Mouse (Mus musculus): ENCODE results near the gene Hoxc12.

Hoxc12 gene

GRCm38 (mm10) chr15:102963671-102964640 is 27.4 kb downstream of the Hoxc12 start:
- no peak for DNase-seq (ENCODE audit: low spot score in 2 of 2)

DNA sequence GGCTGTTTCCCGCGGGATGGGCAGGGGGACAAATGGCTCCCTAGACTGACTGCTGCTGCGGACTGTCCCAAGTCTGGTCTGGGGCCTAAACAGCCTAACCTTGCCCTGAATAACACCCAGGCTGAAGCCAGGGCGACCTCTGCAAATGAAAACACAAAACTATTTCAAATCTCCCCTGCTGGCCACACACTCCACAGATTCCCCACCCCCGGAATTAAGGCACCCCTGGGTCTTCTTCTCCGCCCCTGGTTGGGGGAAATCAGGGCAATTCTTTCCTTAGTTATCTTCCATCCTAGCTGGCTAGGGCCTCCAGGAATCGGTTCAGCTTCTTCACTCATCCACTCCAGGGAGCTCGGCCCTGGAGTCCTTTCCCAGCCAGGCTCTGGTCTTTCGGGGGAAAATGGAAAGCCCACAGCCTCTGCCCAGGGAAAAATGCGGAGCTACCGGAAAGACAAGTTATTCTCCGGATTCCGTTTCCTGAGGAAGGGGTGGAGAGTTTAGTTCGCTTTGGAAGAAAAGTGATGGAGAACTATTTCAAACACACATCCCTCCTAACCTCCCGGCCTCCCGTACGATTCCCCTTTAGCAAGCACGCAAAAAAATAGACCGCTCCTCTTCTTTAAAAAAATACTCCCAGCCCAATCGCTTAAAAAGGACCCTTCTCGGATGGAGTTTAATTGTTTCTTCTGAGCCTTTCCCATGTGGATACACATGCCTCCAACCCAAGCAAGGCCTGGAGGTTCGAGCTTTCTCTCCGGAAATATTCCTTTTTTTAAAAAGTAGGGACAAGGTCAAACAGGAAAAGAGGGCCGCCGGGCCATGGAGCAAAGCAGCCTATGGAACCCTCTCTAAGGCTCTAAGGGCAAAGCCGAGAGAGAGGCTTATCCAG is 28.7 kb downstream of the Hoxc12 start:
- no peak for DNase-seq (ENCODE audit: low spot score in 2 of 2)

DNA sequence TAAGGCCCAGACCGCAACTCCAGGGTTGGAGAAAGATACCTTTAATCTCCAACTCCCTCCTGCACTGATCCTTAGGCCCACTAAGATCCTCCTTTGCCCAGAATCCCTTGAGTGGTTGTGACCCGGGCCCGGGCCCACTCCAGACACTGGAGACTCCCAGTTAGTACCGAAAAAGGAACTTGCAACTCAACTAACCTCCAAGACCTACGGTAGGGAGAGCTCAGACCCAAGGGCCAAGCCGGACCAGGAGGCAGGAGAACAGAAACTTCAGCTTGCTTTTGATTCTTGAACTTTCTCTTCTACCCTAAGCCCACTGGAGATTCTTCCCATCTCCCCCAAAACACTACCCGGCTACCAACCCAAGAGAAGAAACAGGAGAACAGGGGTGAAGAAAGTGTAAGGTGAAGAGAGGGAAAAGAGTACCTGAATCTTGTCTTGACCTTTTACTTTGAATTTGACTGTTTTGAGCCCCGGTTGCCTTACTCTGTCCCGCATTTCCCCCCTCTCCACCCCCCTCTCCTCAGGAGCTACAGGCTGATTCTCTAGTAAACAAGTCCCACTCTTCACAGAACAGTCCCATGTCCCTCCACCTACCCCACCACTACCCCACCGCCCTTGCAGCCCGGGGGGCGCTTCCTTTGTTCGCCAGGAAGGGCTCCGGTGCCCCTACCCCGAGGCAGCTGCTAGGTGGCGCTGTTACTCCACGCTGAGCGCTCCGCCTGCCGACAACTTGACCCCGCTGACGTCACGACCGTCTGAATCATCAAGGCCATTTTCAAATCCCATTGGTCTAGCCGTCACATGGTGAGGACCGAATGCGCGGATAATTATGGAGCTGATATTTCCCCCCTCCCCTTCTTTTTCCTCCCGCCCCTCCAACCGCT is 29.6 kb downstream of the Hoxc12 start:
- DNase-seq (ENCODE audit: low spot score in 2 of 2) = peak; percentile 15 to 60

DNA sequence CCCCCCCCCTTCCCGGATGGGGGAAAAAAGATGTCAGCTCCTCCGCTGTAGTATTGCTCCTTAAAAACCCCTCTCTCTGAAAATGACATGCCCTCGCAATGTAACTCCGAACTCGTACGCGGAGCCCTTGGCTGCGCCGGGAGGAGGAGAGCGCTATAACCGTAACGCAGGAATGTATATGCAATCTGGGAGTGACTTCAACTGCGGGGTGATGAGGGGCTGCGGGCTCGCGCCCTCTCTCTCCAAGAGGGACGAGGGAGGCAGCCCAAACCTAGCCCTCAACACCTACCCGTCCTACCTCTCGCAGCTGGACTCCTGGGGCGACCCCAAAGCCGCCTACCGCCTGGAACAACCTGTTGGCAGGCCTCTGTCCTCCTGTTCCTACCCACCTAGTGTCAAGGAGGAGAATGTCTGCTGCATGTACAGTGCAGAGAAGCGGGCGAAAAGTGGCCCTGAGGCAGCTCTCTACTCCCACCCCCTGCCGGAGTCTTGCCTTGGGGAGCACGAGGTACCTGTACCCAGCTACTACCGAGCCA is 30.3 kb downstream of the Hoxc12 start, which contains the start of gene Hoxc10:
Gene Hoxc10, plus strand, starts transcription at position 21 of the 536 bp plus-strand sequence.
- DNase-seq (ENCODE audit: low spot score in 2 of 2) = no peak

DNA sequence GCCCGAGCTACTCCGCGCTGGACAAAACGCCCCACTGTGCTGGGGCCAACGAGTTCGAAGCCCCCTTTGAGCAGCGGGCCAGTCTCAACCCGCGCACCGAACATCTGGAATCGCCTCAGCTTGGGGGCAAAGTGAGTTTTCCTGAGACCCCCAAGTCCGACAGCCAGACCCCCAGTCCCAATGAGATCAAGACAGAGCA is 30.7 kb downstream of the Hoxc12 start, which contains the start of gene Hoxc5:
Gene Hoxc5, plus strand, starts transcription at position 132 of the 199 bp plus-strand sequence.
- DNase-seq (ENCODE audit: low spot score in 2 of 2) = no peak

DNA sequence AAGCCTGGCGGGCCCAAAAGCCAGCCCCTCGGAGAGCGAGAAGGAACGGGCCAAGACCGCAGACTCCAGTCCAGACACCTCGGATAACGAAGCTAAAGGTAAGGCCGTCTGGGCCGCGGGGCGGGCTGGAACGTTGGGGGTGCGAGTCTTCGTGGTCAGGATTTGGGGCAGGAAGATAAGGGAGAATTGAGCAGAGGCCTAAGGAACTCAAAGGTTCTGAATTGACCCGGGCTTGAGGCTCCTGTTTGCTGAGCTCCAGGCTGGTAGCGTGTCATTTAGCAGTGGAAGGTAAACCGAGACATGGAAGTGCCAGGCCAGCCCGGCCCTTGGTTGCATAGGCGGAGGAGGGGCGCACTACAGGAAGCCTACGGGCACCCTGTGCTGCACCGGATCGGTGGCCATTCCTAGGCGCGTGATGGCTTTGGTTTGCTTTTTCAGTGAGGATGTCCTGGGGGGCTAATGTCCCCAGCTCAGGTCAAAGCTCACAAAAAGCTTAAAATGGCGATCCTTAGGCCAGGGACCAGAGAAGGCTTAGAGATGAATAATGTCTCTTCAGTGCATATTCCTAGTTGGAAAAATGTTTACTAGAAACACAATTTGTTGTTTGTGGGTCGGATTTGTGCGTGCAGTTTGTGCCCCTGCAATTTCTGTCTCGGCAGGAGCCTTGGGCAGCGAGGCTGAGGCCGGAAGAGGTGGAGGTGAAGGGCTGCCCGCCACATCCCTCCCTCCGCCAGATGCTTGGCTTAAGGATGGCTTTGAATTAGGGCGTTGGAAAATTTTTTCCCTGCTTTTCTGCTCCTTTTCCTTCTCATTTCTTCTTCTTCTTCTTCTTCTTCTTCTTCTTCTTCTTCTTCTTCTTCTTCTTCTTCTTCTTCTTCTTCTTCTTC is 31.2 kb downstream of the Hoxc12 start:
- no peak for DNase-seq (ENCODE audit: low spot score in 2 of 2)

- no peak for DNase-seq (ENCODE audit: low spot score in 2 of 2)
Observed at GRCm38 (mm10) chr15:102969296-102969695, 32.7 kb downstream of the Hoxc12 start.

DNA sequence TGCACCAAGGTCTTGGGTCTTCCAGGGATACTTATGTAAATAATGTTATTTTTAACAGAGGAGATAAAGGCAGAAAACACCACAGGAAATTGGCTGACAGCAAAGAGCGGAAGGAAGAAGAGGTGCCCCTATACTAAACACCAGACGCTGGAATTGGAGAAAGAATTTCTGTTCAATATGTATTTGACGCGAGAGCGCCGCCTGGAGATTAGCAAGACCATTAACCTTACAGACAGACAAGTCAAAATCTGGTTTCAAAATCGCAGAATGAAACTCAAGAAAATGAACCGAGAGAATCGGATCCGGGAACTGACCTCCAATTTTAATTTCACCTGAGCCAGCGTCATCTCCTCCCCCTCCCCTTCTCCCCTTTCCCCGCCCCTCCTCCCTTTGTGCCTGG is 34.2 kb downstream of the Hoxc12 start:
- no peak for DNase-seq (ENCODE audit: low spot score in 2 of 2)

DNA sequence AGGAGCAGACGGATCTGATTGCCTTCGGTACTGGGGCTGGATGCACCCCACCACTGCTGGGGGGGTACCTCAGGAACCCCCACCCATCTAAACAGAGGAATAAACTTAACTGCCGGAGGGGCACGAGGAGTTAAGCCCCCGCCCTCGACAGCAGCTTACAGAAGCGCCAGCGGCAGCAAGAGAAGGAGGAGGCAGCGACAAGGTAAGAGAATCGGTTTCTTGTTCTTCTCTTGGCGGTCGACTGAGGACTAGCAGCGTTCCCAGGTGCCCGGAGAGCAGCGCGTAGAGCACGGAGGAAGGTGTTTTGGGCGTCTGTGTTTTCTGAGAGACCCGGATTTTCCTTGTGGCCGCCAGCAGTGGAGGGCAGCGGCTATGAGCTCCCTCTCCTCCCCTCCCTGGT is 35.7 kb downstream of the Hoxc12 start:
- no peak for DNase-seq (ENCODE audit: low spot score in 2 of 2)

- no peak for DNase-seq (ENCODE audit: low spot score in 2 of 2)
Observed at GRCm38 (mm10) chr15:102972753-102973152, 36.2 kb downstream of the Hoxc12 start.

DNA sequence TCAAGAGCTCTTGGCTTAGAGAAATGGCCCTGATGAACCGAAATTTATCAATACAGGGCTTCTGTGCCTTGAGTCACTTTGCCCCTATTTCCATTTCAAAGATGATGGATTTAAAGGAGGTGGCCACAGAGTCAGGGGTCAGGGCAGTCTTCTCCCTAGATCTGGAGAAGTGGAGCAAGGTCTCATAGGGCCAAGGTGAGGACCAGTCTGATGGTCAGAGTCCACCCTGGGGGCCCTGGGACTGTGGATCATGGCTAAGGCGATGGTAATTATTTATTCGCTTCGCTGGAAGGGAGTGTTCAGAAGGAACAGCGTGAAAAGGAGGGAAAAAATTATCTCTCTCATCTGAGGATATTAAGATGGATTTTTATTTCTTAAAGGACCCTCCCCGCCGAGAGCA is 38.5 kb downstream of the Hoxc12 start:
- no peak for DNase-seq (ENCODE audit: low spot score in 2 of 2)

DNA sequence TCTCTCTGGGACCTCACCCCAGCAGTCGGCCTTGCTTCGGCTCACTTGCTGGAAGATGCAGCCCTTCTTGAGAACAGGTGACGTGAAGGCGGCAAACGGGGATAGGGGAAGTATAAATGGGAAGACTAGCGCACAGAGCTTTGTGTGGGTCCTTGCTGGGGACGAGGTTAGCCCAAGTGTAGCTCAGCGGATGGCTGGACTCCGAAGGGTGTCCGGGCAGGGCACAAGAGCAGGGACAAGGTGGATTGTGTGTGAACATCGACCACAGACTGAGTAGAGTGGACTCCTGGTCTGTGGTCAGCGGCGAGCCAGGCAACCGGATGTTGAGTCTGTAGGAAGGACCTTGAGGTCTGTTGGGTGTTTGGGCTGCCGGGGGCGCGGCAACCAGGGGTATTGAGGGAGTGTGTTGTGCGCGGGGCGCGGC is 39.1 kb downstream of the Hoxc12 start:
- DNase-seq (ENCODE audit: low spot score in 2 of 2) = no peak

- DNase-seq (ENCODE audit: low spot score in 2 of 2) = no peak
Observed at GRCm38 (mm10) chr15:102976171-102976570, 39.6 kb downstream of the Hoxc12 start, which contains the start of gene Hoxc9. Gene Hoxc9, plus strand, starts transcription at chr15:102976439.

- DNase-seq (ENCODE audit: low spot score in 2 of 2) = no peak
Observed at GRCm38 (mm10) chr15:102976631-102977422, 40.3 kb downstream of the Hoxc12 start.

DNA sequence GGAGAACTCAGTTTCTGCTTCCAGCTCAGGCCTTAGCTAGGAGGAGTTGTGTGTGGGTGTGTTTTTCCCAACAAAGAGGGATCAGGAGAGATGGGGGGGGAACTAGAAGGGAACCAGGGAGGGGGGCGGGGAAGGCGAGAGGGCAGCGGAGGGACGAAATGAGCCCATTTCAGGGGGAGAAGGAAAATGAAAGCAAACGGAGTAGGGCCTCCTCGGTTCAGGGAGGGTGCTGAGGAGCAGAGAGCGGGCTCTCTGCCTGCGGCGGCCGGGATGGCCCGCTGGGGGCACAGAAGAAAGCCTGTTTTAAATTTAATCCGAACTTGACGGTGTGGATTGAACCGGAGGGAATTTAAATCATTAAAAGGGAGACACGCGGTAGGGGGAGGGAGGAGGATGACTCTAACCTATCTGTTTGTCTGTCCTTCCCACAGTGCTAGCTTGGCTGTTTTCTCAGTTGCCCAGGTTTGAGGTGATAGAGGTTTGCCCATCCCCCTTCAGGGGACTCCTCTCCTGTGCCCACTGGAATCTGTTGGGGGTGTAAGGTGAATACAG is 40.9 kb downstream of the Hoxc12 start:
- no peak for DNase-seq (ENCODE audit: low spot score in 2 of 2)

- DNase-seq (ENCODE audit: low spot score in 2 of 2) = no peak
Observed at GRCm38 (mm10) chr15:102978615-102979515, 42.3 kb downstream of the Hoxc12 start.

DNA sequence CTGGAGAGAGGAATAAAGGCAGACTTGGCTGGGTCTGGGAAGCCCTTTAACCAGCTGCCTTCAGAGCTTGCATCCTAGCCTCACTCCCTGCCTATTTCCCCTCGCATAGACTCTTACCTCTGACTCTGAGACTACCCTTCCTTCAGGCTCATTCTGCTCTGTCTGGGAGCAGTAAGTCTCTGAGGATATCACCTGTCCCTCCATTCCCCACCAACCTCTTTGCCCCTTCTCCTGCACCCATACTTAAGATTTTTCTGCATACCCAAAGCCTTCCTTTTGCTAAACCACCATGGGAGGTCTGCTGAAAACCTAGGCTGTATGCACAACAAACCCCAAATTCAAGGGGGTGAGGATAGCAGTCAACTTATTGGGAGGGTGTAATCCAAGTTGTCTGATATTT is 43.4 kb downstream of the Hoxc12 start:
- DNase-seq (ENCODE audit: low spot score in 2 of 2) = no peak

- DNase-seq (ENCODE audit: low spot score in 2 of 2) = no peak
Observed at GRCm38 (mm10) chr15:102980352-102980751, 43.8 kb downstream of the Hoxc12 start.
